Mouse (Mus musculus) neural tube, postnatal 0 days (tissue): ENCODE data around the gene Hbq1a. TPM values are rescaled to one million over a fixed set of nuclear protein-coding genes. Genes with fewer than 3 reads are reported as not detected.

ENCODE experiments used
- polyA plus RNA-seq: library from polyadenylated mRNA; unstranded; fragments of >200 nt; fragmentation: Nextera tagmentation; extraction: Ambion mirVana; gene quantifications from 2 replicates; pipeline ENCODE4 v1.2.1, GENCODE M21; 2015

Gene Hbq1a
- 1.1 and 1.8 TPM in 2 replicates for polyA plus RNA-seq

GRCm38 (mm10) chr11:32299865-32300264, at the start of gene Hbq1a:
Gene Hbq1a, plus strand, starts transcription at chr11:32300069.

GRCm38 (mm10) chr11:32267188-32267884, 32.5 kb upstream of the Hbq1a start, which contains the start of gene Nprl3:
Gene Nprl3, minus strand, starts transcription at chr11:32267707.

GRCm38 (mm10) chr11:32276347-32276746, 23.5 kb upstream of the Hbq1a start, which contains the start of gene Hba-x:
Gene Hba-x, plus strand, starts transcription at chr11:32276400.

GRCm38 (mm10) chr11:32283091-32283777, 16.6 kb upstream of the Hbq1a start, which contains the start of gene Hba-a1:
Gene Hba-a1, plus strand, starts transcription at chr11:32283511.

GRCm38 (mm10) chr11:32286695-32287492, 13.0 kb upstream of the Hbq1a start, which contains the start of gene Hbq1b:
Gene Hbq1b, plus strand, starts transcription at chr11:32286965.

GRCm38 (mm10) chr11:32296203-32296602, 3.7 kb upstream of the Hbq1a start, which contains the start of gene Hba-a2:
Gene Hba-a2, plus strand, starts transcription at chr11:32296489.

GRCm38 (mm10) chr11:32347607-32348432, 48.0 kb downstream of the Hbq1a start, which contains the start of gene Sh3pxd2b:
Gene Sh3pxd2b, plus strand, starts transcription at chr11:32347820.

Other genes with a start within 250 kb of the Hbq1a start
- not detected in 2 replicates for gene Il9r, start 99.8 kb upstream of the Hbq1a start, polyA plus RNA-seq
- gene Snrnp25, start 94.7 kb upstream of the Hbq1a start, polyA plus RNA-seq = 48.3 and 58.2 TPM in 2 replicates
- 25.0 and 25.1 TPM in 2 replicates for gene Rhbdf1, start 77.8 kb upstream of the Hbq1a start, polyA plus RNA-seq
- gene Mpg, start 73.6 kb upstream of the Hbq1a start, polyA plus RNA-seq = 28.0 and 32.0 TPM in 2 replicates
- gene Nprl3, start 32.4 kb upstream of the Hbq1a start, polyA plus RNA-seq = 35.9 and 37.7 TPM in 2 replicates
- gene Hba-x, start 23.7 kb upstream of the Hbq1a start, polyA plus RNA-seq = 0.39 TPM in 1 of 2 replicates, not detected in the other
- gene Hba-a1, start 16.6 kb upstream of the Hbq1a start, polyA plus RNA-seq = 657 and 870 TPM in 2 replicates
- 1.1 and 1.6 TPM in 2 replicates for gene Hbq1b, start 13.1 kb upstream of the Hbq1a start, polyA plus RNA-seq
- 1,560 and 2,040 TPM in 2 replicates for gene Hba-a2, start 3.6 kb upstream of the Hbq1a start, polyA plus RNA-seq
- gene Sh3pxd2b, start 47.8 kb downstream of the Hbq1a start, polyA plus RNA-seq = 7.9 and 10.1 TPM in 2 replicates
- gene Ubtd2, start 155.3 kb downstream of the Hbq1a start, polyA plus RNA-seq = 25.4 and 28.0 TPM in 2 replicates
- 0.32 TPM in 1 of 2 replicates, not detected in the other for gene Efcab9, start 232.0 kb downstream of the Hbq1a start, polyA plus RNA-seq
- gene Stk10, start 233.2 kb downstream of the Hbq1a start, polyA plus RNA-seq = 1.6 and 1.8 TPM in 2 replicates